Mouse (Mus musculus) kidney, adult 2 months (tissue): ENCODE results near the gene Adra2b. TPM values are rescaled to one million over a fixed set of nuclear protein-coding genes. Genes with fewer than 3 reads are reported as not detected.

Experiments
- DNase-seq: peaks from one replicate; pipeline ENCODE4 v3.0.0; 2021
- H3K27ac ChIP-seq: fragments of 200-500 bp; 2 replicates; pipeline ENCODE4 v1.5.1; 2012; ENCODE audit warnings: low read depth, low read length, control low read depth, inconsistent platforms; ENCODE audit not compliant: insufficient read depth
- H3K27me3 ChIP-seq: fragments of 200-500 bp; replicated peaks from 2 replicates; pipeline ENCODE4 v1.6.1; 2012; ENCODE audit warnings: mild to moderate bottlenecking, moderate library complexity, low read length, inconsistent platforms; ENCODE audit not compliant: control insufficient read depth, insufficient read depth
- H3K36me3 ChIP-seq: fragments of 200-500 bp; 2 replicates; pipeline ENCODE4 v1.6.1; 2012; ENCODE audit warnings: mild to moderate bottlenecking, moderate library complexity, low read length, inconsistent platforms; ENCODE audit not compliant: control insufficient read depth, insufficient read depth
- H3K4me1 ChIP-seq: fragments of 200-500 bp; 2 replicates; pipeline ENCODE4 v1.6.1; 2011; ENCODE audit warnings: low read length; ENCODE audit not compliant: control insufficient read depth, insufficient read depth
- H3K4me3 ChIP-seq: fragments of 200-500 bp; 2 replicates; pipeline ENCODE4 v1.5.1; 2011; ENCODE audit warnings: mild to moderate bottlenecking, low read depth, low read length, control low read depth; ENCODE audit not compliant: insufficient read depth
- CTCF ChIP-seq: fragments of 200-500 bp; conservative IDR thresholded peaks from 2 replicates; pipeline ENCODE4 v1.5.1; 2011; ENCODE audit warnings: low read depth, mild to moderate bottlenecking, control low read depth, low read length, moderate library complexity, mixed read lengths; ENCODE audit not compliant: insufficient read depth, insufficient read length
- POLR2A ChIP-seq: fragments of 200-500 bp; IDR thresholded peaks from one replicate; pipeline ENCODE4 v1.6.1; 2011; ENCODE audit warnings: low read depth, low read length, control low read depth
- WGBS: fragments of 180-500 bp; shearing (Covaris S2); methylation state at CpG from one replicate; pipeline ENCODE4 v1.1.7; 2018; 5-methylcytosine and 5-hydroxymethylcytosine counted together
- polyA plus RNA-seq: library from polyadenylated mRNA; depleted of rRNA; stranded (reverse); fragments of >200 nt; gene quantifications from 2 replicates; pipeline ENCODE4 v1.2.3, GENCODE M21; 2012

Adra2b gene
- polyA plus RNA-seq, 1 experiment: 64.7 TPM

GRCm38 (mm10) chr2:127367126-127367820, 4.3 kb downstream of the Adra2b start:
- peak; percentile 87 for DNase-seq
- Histone ChIP-seq H3K27me3 (no peaks in the 10 kb centered on the region), H3K4me3 (peak overlapping the region; percentile 61), H3K36me3 (no peaks in the 10 kb centered on the region), H3K27ac (peak overlapping the region; percentile 98), H3K4me1 (peaks cover 15% of the 10 kb centered on the region; the same call in 1 of the 2 replicates)
- WGBS: 33% methylated on average over 10 of the region's 10 CpGs
- TF ChIP-seq CTCF: no peak
- no peak for TF ChIP-seq POLR2A

GRCm38 (mm10) chr2:127369703-127370376, 6.8 kb downstream of the Adra2b start:
- Histone ChIP-seq H3K4me3 (no peak overlapping the region), H3K4me1 (peaks cover 22% of the 10 kb centered on the region; the same call in 1 of the 2 replicates), H3K27ac (peak overlapping the region; percentile 44), H3K36me3 (no peaks in the 10 kb centered on the region), H3K27me3 (no peaks in the 10 kb centered on the region)
- TF ChIP-seq CTCF: no peak
- no peak for TF ChIP-seq POLR2A
- WGBS: 54% methylated on average over 5 of the region's 5 CpGs
- DNase-seq: peak; percentile 82

GRCm38 (mm10) chr2:127370561-127371483, 7.8 kb downstream of the Adra2b start:
- Histone ChIP-seq H3K4me3 (no peak overlapping the region), H3K36me3 (no peaks in the 10 kb centered on the region), H3K27me3 (no peaks in the 10 kb centered on the region), H3K4me1 (peaks cover 25% of the 10 kb centered on the region; the same call in 1 of the 2 replicates), H3K27ac (peak overlapping the region; percentile 57)
- WGBS: 45% methylated on average over 9 of the region's 9 CpGs
- TF ChIP-seq CTCF: no peak
- no peak for DNase-seq

GRCm38 (mm10) chr2:127371484-127371861, 8.5 kb downstream of the Adra2b start:
- peak; percentile 94 for DNase-seq
- Histone ChIP-seq H3K36me3 (no peaks in the 10 kb centered on the region), H3K4me1 (peaks cover 28% of the 10 kb centered on the region; the same call in 1 of the 2 replicates), H3K27ac (peak overlapping the region; percentile 89), H3K4me3 (no peak overlapping the region), H3K27me3 (no peaks in the 10 kb centered on the region)
- TF ChIP-seq CTCF (no peak), POLR2A (peak; percentile 39)
- WGBS: 56% methylated on average over 1 of the region's 1 CpGs

- no peaks in the 10 kb centered on the region for H3K27me3 ChIP-seq
- peaks cover 28% of the 10 kb centered on the region; the same call in 1 of the 2 replicates for H3K4me1 ChIP-seq
- H3K4me3 ChIP-seq: no peak overlapping the region
- 84% methylated on average over 2 of the region's 2 CpGs for whole genome bisulfite sequencing
- H3K27ac ChIP-seq: peak overlapping the region; percentile 89
- no peak for DNase-seq
- no peaks in the 10 kb centered on the region for H3K36me3 ChIP-seq
- TF ChIP-seq CTCF: no peak
- no peak for TF ChIP-seq POLR2A
Observed at GRCm38 (mm10) chr2:127372082-127372481, 9.1 kb downstream of the Adra2b start.

- Histone ChIP-seq H3K27me3 (no peaks in the 10 kb centered on the region), H3K27ac (no peak overlapping the region), H3K4me3 (no peak overlapping the region), H3K36me3 (no peaks in the 10 kb centered on the region), H3K4me1 (peaks cover 33% of the 10 kb centered on the region; the same call in 1 of the 2 replicates)
- no peak for DNase-seq
- no peak for TF ChIP-seq POLR2A
- no peak for TF ChIP-seq CTCF
- 95% methylated on average over 3 of the region's 3 CpGs for WGBS
Observed at GRCm38 (mm10) chr2:127374131-127374530, 11.1 kb downstream of the Adra2b start.
